In genomic region chr4:97465932-97466666, GRCm38 (mm10) we compare ENCODE assay signal across 8 mouse cellular contexts.
DNase-seq lines count a peak whose midpoint lies in the region; ATAC-seq and TF ChIP-seq lines count a peak whose summit lies in the region.
"Had no signal": no experiment of that assay in that cellular context is flagged by ENCODE, and none has a peak within 500 bp of the region (broad histone marks: within the 10 kb centered on the region; RNA-seq: fewer than 3 reads in every experiment).

No protein-coding gene starts in this region.

- H3K4me1 ChIP-seq in lung, postnatal 0 days (ENCODE audit: insufficient read depth, low read depth, low read length), result no peaks in the 10 kb centered on the region; the same call in 1 of the 2 replicates
- peaks cover 5% of the 10 kb centered on the region; the same call in 1 of the 2 replicates for H3K4me1 ChIP-seq in embryonic facial prominence, embryonic 12.5 days
- H3K4me1 ChIP-seq in limb, embryonic 10.5 days, result peaks cover 16% of the 10 kb centered on the region
- no peaks in the 10 kb centered on the region for H3K4me1 ChIP-seq in stomach, embryonic 15.5 days
- H3K4me1 ChIP-seq: megakaryocyte, embryonic 14.5 days had no signal

- 34% methylated on average over 6 of the region's 6 CpGs for WGBS in lung, postnatal 0 days
- 18% methylated on average over 6 of the region's 6 CpGs for WGBS in embryonic facial prominence, embryonic 12.5 days
- 72% methylated on average over 6 of the region's 6 CpGs for WGBS in limb, embryonic 10.5 days
- 44% methylated on average over 6 of the region's 6 CpGs for WGBS in stomach, embryonic 15.5 days

- no peaks in the 10 kb centered on the region for H3K9me3 ChIP-seq in lung, postnatal 0 days (ENCODE audit: low read length)
- no peaks in the 10 kb centered on the region for H3K9me3 ChIP-seq in embryonic facial prominence, embryonic 12.5 days
- no peaks in the 10 kb centered on the region for H3K9me3 ChIP-seq in limb, embryonic 10.5 days (replicated peaks)
- no peaks in the 10 kb centered on the region for H3K9me3 ChIP-seq in stomach, embryonic 15.5 days
- H3K9me3 ChIP-seq: megakaryocyte, embryonic 14.5 days had no signal

- DNase-seq in lung, postnatal 0 days (ENCODE audit: low spot score), result no peak
- DNase-seq in lung, adult 18-20 months, result no peak
- peak; percentile 49 for DNase-seq in limb, embryonic 10.5 days (ENCODE audit: low spot score)
- DNase-seq in heart, adult 18-20 months, result no peak
- DNase-seq in kidney, adult 18-20 months, result no peak

- no peak overlapping the region for H3K27ac ChIP-seq in lung, postnatal 0 days (ENCODE audit: low read length)
- H3K27ac ChIP-seq in embryonic facial prominence, embryonic 12.5 days, result no peak overlapping the region
- peak overlapping the region; percentile 75; the same call in 1 of the 2 replicates for H3K27ac ChIP-seq in limb, embryonic 10.5 days
- H3K27ac ChIP-seq in stomach, embryonic 15.5 days, result 0 out of 2 replicates have a peak overlapping the region, but pooled peaks have one; percentile 11

- no peak overlapping the region for H3K4me3 ChIP-seq in lung, postnatal 0 days (ENCODE audit: low read depth, low read length)
- no peak overlapping the region for H3K4me3 ChIP-seq in embryonic facial prominence, embryonic 12.5 days
- no peak overlapping the region for H3K4me3 ChIP-seq in limb, embryonic 10.5 days
- H3K4me3 ChIP-seq in stomach, embryonic 15.5 days (replicated peaks), result no peak overlapping the region
- H3K4me3 ChIP-seq: megakaryocyte, embryonic 14.5 days had no signal

- H3K27me3 ChIP-seq in lung, postnatal 0 days (replicated peaks; ENCODE audit: insufficient read depth, low read length), result no peaks in the 10 kb centered on the region
- H3K27me3 ChIP-seq in embryonic facial prominence, embryonic 12.5 days, result no peaks in the 10 kb centered on the region
- H3K27me3 ChIP-seq in limb, embryonic 10.5 days (ENCODE audit: low read depth, poor library complexity, severe bottlenecking), result no peaks in the 10 kb centered on the region
- no peaks in the 10 kb centered on the region for H3K27me3 ChIP-seq in stomach, embryonic 15.5 days (replicated peaks)
- H3K27me3 ChIP-seq: megakaryocyte, embryonic 14.5 days had no signal

- TF ChIP-seq EP300 in lung, postnatal 0 days (IDR thresholded peaks at IDR 0.05), result no peak

- H3K36me3 ChIP-seq in lung, postnatal 0 days (ENCODE audit: insufficient read depth, low read length), result no peaks in the 10 kb centered on the region
- no peaks in the 10 kb centered on the region for H3K36me3 ChIP-seq in embryonic facial prominence, embryonic 12.5 days
- no peaks in the 10 kb centered on the region for H3K36me3 ChIP-seq in limb, embryonic 10.5 days
- H3K36me3 ChIP-seq in stomach, embryonic 15.5 days, result no peaks in the 10 kb centered on the region

- no peak for TF ChIP-seq CTCF in lung, postnatal 0 days (IDR thresholded peaks at IDR 0.05)

- no peak overlapping the region for H3K4me2 ChIP-seq in lung, postnatal 0 days (replicated peaks; ENCODE audit: low read depth, low read length)
- H3K4me2 ChIP-seq in embryonic facial prominence, embryonic 12.5 days (replicated peaks), result no peak overlapping the region
- H3K4me2 ChIP-seq in stomach, embryonic 15.5 days, result no peak overlapping the region

- peak; percentile 23; the same call in 1 of the 2 replicates for ATAC-seq in lung, postnatal 0 days
- peak; percentile 47; the same call in 1 of the 2 replicates for ATAC-seq in embryonic facial prominence, embryonic 12.5 days (ENCODE audit: insufficient number of reproducible peaks, insufficient read depth, low FRiP score, low TSS enrichment)
- peak; percentile 72; the same call in 1 of the 2 replicates for ATAC-seq in stomach, embryonic 15.5 days (ENCODE audit: insufficient read depth, low FRiP score, low read depth)

- no peak overlapping the region for H3K9ac ChIP-seq in lung, postnatal 0 days (replicated peaks; ENCODE audit: low read depth)
- H3K9ac ChIP-seq in embryonic facial prominence, embryonic 12.5 days, result no peak overlapping the region
- H3K9ac ChIP-seq in stomach, embryonic 15.5 days, result no peak overlapping the region

Comparison
In these comparisons a context has a peak if more than half of its experiments do, and no peak if none do; other contexts are left out.
1. H3K27ac ChIP-seq: peak in limb, embryonic 10.5 days (single experiment) and stomach, embryonic 15.5 days (single experiment); none in lung, postnatal 0 days (single experiment) and embryonic facial prominence, embryonic 12.5 days (single experiment).
2. Peak in every context shown above with its lines, with median percentiles within 50 percentile points of each other: ATAC-seq.